Mouse (Mus musculus) forebrain, embryonic 12.5 days (tissue): ENCODE data around the gene Syn3. TPM values are rescaled to one million over a fixed set of nuclear protein-coding genes. Genes with fewer than 3 reads are reported as not detected.

Experiments used
- ATAC-seq: fragments of 200-750 bp; cut with Nextera tagmentation; 2 replicates; pipeline ENCODE4 v1.8.0; 2017; ENCODE audit warnings: moderate TSS enrichment; ENCODE audit not compliant: low FRiP score
- H3K27ac ChIP-seq: fragments of 300-500 bp; sonication (generic); 2 replicates; pipeline ENCODE4 v1.5.1; 2016; ENCODE audit warnings: mild to moderate bottlenecking
- H3K27me3 ChIP-seq: fragments of 300-500 bp; sonication (generic); 2 replicates; pipeline ENCODE4 v1.6.1; 2016; ENCODE audit warnings: mild to moderate bottlenecking
- H3K36me3 ChIP-seq: fragments of 300-500 bp; sonication (generic); replicated peaks from 2 replicates; pipeline ENCODE4 v1.6.1; 2016; ENCODE audit warnings: mild to moderate bottlenecking
- H3K4me1 ChIP-seq: fragments of 300-500 bp; sonication (generic); 2 replicates; pipeline ENCODE4 v1.6.1; 2016
- H3K4me2 ChIP-seq: fragments of 300-500 bp; sonication (generic); 2 replicates; pipeline ENCODE4 v1.6.1; 2016; ENCODE audit warnings: mild to moderate bottlenecking, moderate library complexity
- H3K4me3 ChIP-seq: fragments of 300-500 bp; sonication (generic); replicated peaks from 2 replicates; pipeline ENCODE4 v1.5.1; 2016; ENCODE audit warnings: mild to moderate bottlenecking
- H3K9ac ChIP-seq: fragments of 300-500 bp; sonication (generic); 2 replicates; pipeline ENCODE4 v1.6.1; 2016; ENCODE audit warnings: mild to moderate bottlenecking
- H3K9me3 ChIP-seq: fragments of 300-500 bp; sonication (generic); 2 replicates; pipeline ENCODE4 v1.6.1; 2016
- WGBS: fragments of 180-500 bp; shearing (Covaris S2); methylation state at CpG from one replicate; pipeline ENCODE4 v1.1.7; 2016; 5-methylcytosine and 5-hydroxymethylcytosine counted together
- polyA plus RNA-seq: library from polyadenylated mRNA; unstranded; fragments of >200 nt; fragmentation: Nextera tagmentation; extraction: Ambion mirVana; gene quantifications from 2 replicates; pipeline ENCODE4 v1.2.1, GENCODE M21; 2016

Syn3 gene
- polyA plus RNA-seq, 1 experiment from 2014 or later = 9.2 TPM

GRCm38 (mm10) chr10:86065661-86066060 is 433.0 kb downstream of the Syn3 start:
- H3K4me3 ChIP-seq = no peak overlapping the region
- no peak overlapping the region; the same call in 1 of the 2 replicates for H3K9ac ChIP-seq
- no peaks in the 10 kb centered on the region for H3K36me3 ChIP-seq
- 89% methylated on average over 1 of the region's 1 CpGs for WGBS
- peaks cover 6% of the 10 kb centered on the region; the same call in 1 of the 2 replicates for H3K4me1 ChIP-seq
- no peak overlapping the region for H3K27ac ChIP-seq
- no peak for ATAC-seq
- H3K27me3 ChIP-seq = no peaks in the 10 kb centered on the region
- H3K9me3 ChIP-seq = 0 out of 2 replicates have a peak, but pooled peaks cover 5% of the 10 kb centered on the region
- no peak overlapping the region for H3K4me2 ChIP-seq

- H3K27me3 ChIP-seq = no peaks in the 10 kb centered on the region
- no peaks in the 10 kb centered on the region for H3K36me3 ChIP-seq
- no peak overlapping the region for H3K27ac ChIP-seq
- H3K4me3 ChIP-seq = no peak overlapping the region
- H3K9me3 ChIP-seq = 0 out of 2 replicates have a peak, but pooled peaks cover 5% of the 10 kb centered on the region
- WGBS = 6% methylated on average over 4 of the region's 4 CpGs
- no peak overlapping the region for H3K9ac ChIP-seq
- no peak overlapping the region for H3K4me2 ChIP-seq
- peaks cover 6% of the 10 kb centered on the region; the same call in 1 of the 2 replicates for H3K4me1 ChIP-seq
- peak; percentile 85 for ATAC-seq
Observed at GRCm38 (mm10) chr10:86064937-86065336, 433.8 kb downstream of the Syn3 start.

- Histone ChIP-seq H3K9ac (no peak overlapping the region), H3K9me3 (0 out of 2 replicates have a peak, but pooled peaks cover 5% of the 10 kb centered on the region), H3K4me2 (no peak overlapping the region), H3K27ac (no peak overlapping the region), H3K27me3 (no peaks in the 10 kb centered on the region), H3K36me3 (no peaks in the 10 kb centered on the region), H3K4me3 (no peak overlapping the region), H3K4me1 (peaks cover 2% of the 10 kb centered on the region; the same call in 1 of the 2 replicates)
- ATAC-seq = no peak
- WGBS = 96% methylated on average over 8 of the region's 8 CpGs
Observed at GRCm38 (mm10) chr10:86063018-86063384, 435.7 kb downstream of the Syn3 start.

DNA sequence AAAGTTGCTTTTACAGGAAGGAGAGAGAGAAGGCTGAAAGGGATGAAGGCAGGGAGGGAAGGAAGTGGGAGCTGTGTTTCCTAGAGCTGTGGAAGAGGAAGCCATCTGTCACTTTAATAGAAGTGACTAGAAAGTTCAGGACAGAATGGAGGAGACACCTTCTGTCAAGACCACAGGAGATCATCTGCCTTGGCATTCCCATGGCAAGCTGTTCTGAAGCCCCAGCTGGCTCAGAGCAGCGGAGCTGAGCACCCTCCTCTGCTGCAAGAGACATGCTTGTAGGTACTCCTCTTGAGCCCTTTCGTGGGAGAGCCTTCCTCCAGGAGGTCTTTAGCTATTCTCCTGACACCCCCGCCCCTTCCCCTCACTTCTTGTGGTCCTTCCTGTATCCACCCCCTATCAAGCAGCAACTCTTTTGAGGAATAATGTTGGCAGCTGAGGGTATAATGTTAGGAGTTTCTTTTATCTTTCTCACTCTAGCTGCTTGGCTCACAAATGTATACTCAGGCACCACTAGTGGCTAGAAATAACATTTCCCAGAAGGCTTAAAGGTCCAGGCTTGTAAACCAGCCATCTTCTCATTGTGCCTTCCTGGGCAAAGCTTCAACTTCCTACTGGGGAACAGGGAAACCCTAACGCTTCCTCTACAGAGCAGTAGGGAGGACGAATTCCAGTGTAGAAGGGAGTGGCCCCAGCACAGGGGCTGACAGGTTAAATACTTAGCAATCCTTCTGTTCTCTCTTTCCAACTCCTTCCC is 436.3 kb downstream of the Syn3 start:
- 83% methylated on average over 5 of the region's 5 CpGs for WGBS
- no peak for ATAC-seq
- Histone ChIP-seq H3K4me2 (no peak overlapping the region), H3K27me3 (no peaks in the 10 kb centered on the region), H3K9ac (no peak overlapping the region), H3K36me3 (no peaks in the 10 kb centered on the region), H3K4me1 (peaks cover 2% of the 10 kb centered on the region; the same call in 1 of the 2 replicates), H3K27ac (no peak overlapping the region; the same call in 1 of the 2 replicates), H3K4me3 (no peak overlapping the region), H3K9me3 (0 out of 2 replicates have a peak, but pooled peaks cover 5% of the 10 kb centered on the region)

DNA sequence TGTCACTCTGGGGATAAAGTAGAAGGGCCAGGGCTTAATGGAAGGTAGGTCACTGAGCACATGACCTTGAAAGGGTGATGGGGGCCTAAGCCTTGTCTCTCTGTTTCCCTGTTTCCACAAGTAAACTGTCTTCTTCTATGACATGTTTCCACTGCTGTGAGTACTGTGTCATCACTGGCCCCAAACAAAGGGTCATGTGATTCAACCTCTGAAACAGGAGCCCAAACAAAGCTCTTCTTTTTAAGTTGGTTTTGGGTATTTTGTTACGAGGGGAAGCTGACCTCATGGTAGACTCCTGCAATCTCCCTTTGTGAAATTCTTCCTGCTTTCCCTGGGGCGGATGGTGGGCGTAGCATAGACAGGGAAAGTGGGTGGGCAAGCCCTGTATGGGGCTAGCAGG is 438.4 kb downstream of the Syn3 start:
- peaks cover 2% of the 10 kb centered on the region; the same call in 1 of the 2 replicates for H3K4me1 ChIP-seq
- H3K36me3 ChIP-seq = 0 out of 2 replicates have a peak, but pooled peaks cover 3% of the 10 kb centered on the region
- no peaks in the 10 kb centered on the region for H3K27me3 ChIP-seq
- H3K9ac ChIP-seq = no peak overlapping the region
- WGBS = 49% methylated on average over 3 of the region's 3 CpGs
- no peak overlapping the region for H3K4me2 ChIP-seq
- no peak for ATAC-seq
- H3K4me3 ChIP-seq = no peak overlapping the region
- peaks cover 5% of the 10 kb centered on the region; the same call in 1 of the 2 replicates for H3K9me3 ChIP-seq
- H3K27ac ChIP-seq = no peak overlapping the region

GRCm38 (mm10) chr10:86057712-86058111 is 441.0 kb downstream of the Syn3 start:
- no peak overlapping the region for H3K27ac ChIP-seq
- H3K9ac ChIP-seq = no peak overlapping the region
- ATAC-seq = no peak
- 54% methylated on average over 2 of the region's 2 CpGs for WGBS
- H3K9me3 ChIP-seq = peaks cover 5% of the 10 kb centered on the region; the same call in 1 of the 2 replicates
- H3K4me1 ChIP-seq = no peaks in the 10 kb centered on the region
- no peak overlapping the region for H3K4me3 ChIP-seq
- H3K4me2 ChIP-seq = no peak overlapping the region
- H3K27me3 ChIP-seq = no peaks in the 10 kb centered on the region
- H3K36me3 ChIP-seq = peaks cover 3% of the 10 kb centered on the region; the same call in 1 of the 2 replicates

- 87% methylated on average over 11 of the region's 11 CpGs for whole genome bisulfite sequencing
- Histone ChIP-seq H3K36me3 (peaks cover 3% of the 10 kb centered on the region; the same call in 1 of the 2 replicates), H3K9ac (no peak overlapping the region), H3K4me3 (no peak overlapping the region), H3K27me3 (no peaks in the 10 kb centered on the region), H3K27ac (no peak overlapping the region), H3K4me2 (no peak overlapping the region), H3K9me3 (peaks cover 5% of the 10 kb centered on the region; the same call in 1 of the 2 replicates), H3K4me1 (no peaks in the 10 kb centered on the region)
- no peak for ATAC-seq
Observed at GRCm38 (mm10) chr10:86057286-86057685, 441.4 kb downstream of the Syn3 start.

DNA sequence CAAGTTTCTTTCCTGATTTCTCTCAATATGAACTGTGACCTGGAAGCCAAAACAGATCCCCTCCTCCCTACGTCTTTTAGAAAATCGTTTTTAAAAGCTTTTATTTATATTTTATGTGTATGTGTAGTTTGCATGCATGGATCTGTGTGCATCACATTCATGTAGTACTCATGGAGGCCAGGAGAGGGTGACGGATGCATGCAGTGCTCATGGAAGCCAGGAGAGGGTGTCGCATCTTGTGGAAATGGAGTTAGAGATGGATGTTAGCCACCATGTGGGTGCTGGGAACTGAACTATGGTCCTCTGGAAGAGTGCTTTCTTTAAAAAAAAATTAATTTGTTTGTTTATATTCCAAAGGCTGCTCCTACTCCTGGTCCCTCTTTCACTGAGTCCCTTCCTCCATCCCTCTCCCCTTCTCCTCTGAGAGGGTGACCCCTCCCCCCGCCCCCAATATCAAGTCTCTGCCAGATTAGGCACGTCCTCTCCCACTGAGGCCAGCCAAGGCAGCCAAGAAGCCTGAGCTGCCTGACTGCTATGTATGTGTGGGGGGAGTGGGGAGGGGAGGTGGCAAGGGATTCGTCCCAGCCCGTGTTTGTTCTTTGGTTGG is 442.3 kb downstream of the Syn3 start:
- no peaks in the 10 kb centered on the region for H3K27me3 ChIP-seq
- H3K9me3 ChIP-seq = no peaks in the 10 kb centered on the region; the same call in 1 of the 2 replicates
- peaks cover 3% of the 10 kb centered on the region; the same call in 1 of the 2 replicates for H3K36me3 ChIP-seq
- H3K4me2 ChIP-seq = no peak overlapping the region
- H3K4me3 ChIP-seq = no peak overlapping the region
- no peak overlapping the region for H3K9ac ChIP-seq
- WGBS = 85% methylated on average over 8 of the region's 8 CpGs
- ATAC-seq = no peak
- H3K27ac ChIP-seq = no peak overlapping the region
- H3K4me1 ChIP-seq = no peaks in the 10 kb centered on the region

- H3K36me3 ChIP-seq = peaks cover 3% of the 10 kb centered on the region
- H3K9ac ChIP-seq = no peak overlapping the region
- no peak overlapping the region for H3K4me3 ChIP-seq
- 89% methylated on average over 10 of the region's 10 CpGs for WGBS
- no peak overlapping the region for H3K4me2 ChIP-seq
- ATAC-seq = no peak
- H3K27me3 ChIP-seq = no peaks in the 10 kb centered on the region
- H3K9me3 ChIP-seq = no peaks in the 10 kb centered on the region; the same call in 1 of the 2 replicates
- no peak overlapping the region for H3K27ac ChIP-seq
- H3K4me1 ChIP-seq = no peaks in the 10 kb centered on the region
Observed at GRCm38 (mm10) chr10:86052818-86053522, 445.7 kb downstream of the Syn3 start.

DNA sequence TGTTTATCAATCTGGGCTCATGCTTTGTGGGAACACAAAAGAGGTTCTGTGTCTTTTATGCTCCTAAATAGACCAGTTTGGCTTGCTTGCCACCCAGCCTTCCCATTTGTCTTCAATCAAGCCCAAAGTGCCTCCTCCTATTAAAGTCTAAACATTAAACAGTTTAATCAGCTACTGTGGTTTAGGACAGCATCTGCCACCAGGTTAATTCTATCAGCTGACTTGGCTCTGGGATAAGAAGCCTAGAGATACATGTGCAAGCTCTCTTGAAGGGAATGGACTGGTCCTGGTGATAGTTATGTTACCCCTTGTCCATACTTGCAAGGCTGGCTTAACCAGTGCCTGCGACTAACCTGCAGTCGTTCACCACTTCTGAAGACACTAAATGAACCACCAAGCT is 448.2 kb downstream of the Syn3 start:
- H3K4me3 ChIP-seq = no peak overlapping the region
- H3K9me3 ChIP-seq = no peaks in the 10 kb centered on the region
- H3K9ac ChIP-seq = no peak overlapping the region
- H3K4me2 ChIP-seq = no peak overlapping the region
- H3K27ac ChIP-seq = no peak overlapping the region
- 83% methylated on average over 2 of the region's 2 CpGs for WGBS
- H3K27me3 ChIP-seq = no peaks in the 10 kb centered on the region
- ATAC-seq = no peak
- H3K36me3 ChIP-seq = no peaks in the 10 kb centered on the region; the same call in none of the 2 replicates
- H3K4me1 ChIP-seq = no peaks in the 10 kb centered on the region

DNA sequence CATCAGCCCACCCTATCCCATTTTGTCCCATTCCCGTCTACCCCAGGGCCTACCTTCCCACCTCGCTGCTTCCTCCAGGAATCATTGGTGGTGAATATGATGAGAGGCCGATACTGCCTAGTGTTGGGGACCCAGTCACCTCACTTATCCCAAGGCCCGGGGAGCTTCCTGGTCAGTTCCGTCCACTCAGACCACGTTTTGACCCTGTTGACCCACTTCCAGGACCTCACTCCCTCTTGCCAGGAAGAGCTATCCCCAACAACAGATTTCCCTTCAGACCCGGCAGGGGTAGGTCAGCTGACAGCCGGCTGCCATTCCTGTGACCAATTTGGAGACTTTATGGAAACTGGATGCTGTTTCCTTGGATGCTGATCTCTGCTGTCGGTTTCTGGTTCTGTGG is 450.9 kb downstream of the Syn3 start:
- H3K4me1 ChIP-seq = 0 out of 2 replicates have a peak, but pooled peaks cover 2% of the 10 kb centered on the region
- no peaks in the 10 kb centered on the region; the same call in 1 of the 2 replicates for H3K36me3 ChIP-seq
- no peak overlapping the region for H3K4me3 ChIP-seq
- H3K9me3 ChIP-seq = no peaks in the 10 kb centered on the region
- WGBS = 90% methylated on average over 9 of the region's 9 CpGs
- H3K27ac ChIP-seq = no peak overlapping the region
- H3K9ac ChIP-seq = no peak overlapping the region
- no peaks in the 10 kb centered on the region for H3K27me3 ChIP-seq
- H3K4me2 ChIP-seq = no peak overlapping the region
- no peak for ATAC-seq

DNA sequence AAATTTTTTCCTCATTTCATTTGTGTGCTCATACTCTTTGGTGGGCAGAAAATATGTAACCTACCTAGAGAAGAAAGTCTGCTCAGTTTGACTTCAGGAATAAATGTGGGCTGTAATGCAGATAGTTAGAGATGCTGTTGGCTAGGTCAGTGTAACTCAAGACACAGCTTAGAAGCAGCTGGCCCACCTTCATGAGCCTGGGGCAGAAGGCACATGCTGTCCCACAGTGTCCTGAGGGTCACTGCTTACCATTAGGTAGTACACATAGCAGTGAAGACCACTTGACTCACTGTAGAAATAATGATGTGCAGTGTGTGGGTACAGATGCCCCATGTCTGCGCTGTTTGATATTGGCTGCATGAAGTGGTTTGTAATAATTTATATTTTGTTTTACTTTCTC is 452.3 kb downstream of the Syn3 start:
- no peak overlapping the region for H3K27ac ChIP-seq
- H3K9me3 ChIP-seq = no peaks in the 10 kb centered on the region
- H3K9ac ChIP-seq = no peak overlapping the region
- H3K4me1 ChIP-seq = 0 out of 2 replicates have a peak, but pooled peaks cover 2% of the 10 kb centered on the region
- H3K4me3 ChIP-seq = no peak overlapping the region
- no peaks in the 10 kb centered on the region; the same call in 1 of the 2 replicates for H3K36me3 ChIP-seq
- no peaks in the 10 kb centered on the region for H3K27me3 ChIP-seq
- H3K4me2 ChIP-seq = no peak overlapping the region
- 98% methylated on average over 1 of the region's 1 CpGs for WGBS
- ATAC-seq = no peak
